Mouse (Mus musculus): ENCODE results near the gene Ppox. TPM values are rescaled to one million over a fixed set of nuclear protein-coding genes. Genes with fewer than 3 reads are reported as not detected.
"Not testable (repeated sequence)": the region's sequence is repeated elsewhere in the genome, so short reads cannot be mapped to it uniquely, and the experiment has no call there.

Ppox gene
- polyA plus RNA-seq, 1 experiment from 2014 or later, result 54.3 TPM

- not testable (repeated sequence) for H3K9ac ChIP-seq; H3K4me3 ChIP-seq; H3K27ac ChIP-seq; H3K4me2 ChIP-seq (replicated peaks); H3K27me3 ChIP-seq (replicated peaks); H3K9me3 ChIP-seq; ATAC-seq (ENCODE audit: low FRiP score, low read depth); H3K36me3 ChIP-seq; H3K4me1 ChIP-seq
- 78% methylated on average over 5 of the region's 5 CpGs for WGBS
These were observed 25.2 kb upstream of the Ppox start for GRCm38 (mm10) chr1:171306157-171306556.

- Histone ChIP-seq H3K9me3 (no peaks in the 10 kb centered on the region), H3K4me1 (peaks cover 6% of the 10 kb centered on the region; the same call in 1 of the 2 replicates), H3K36me3 (no peaks in the 10 kb centered on the region), H3K27ac (no peak overlapping the region), H3K9ac (no peak overlapping the region), H3K4me3 (no peak overlapping the region), H3K27me3 (replicated peaks) (no peaks in the 10 kb centered on the region; the same call in 1 of the 2 replicates), H3K4me2 (replicated peaks) (no peak overlapping the region)
- WGBS, result 67% methylated on average over 3 of the region's 3 CpGs
- ATAC-seq (ENCODE audit: low FRiP score, low read depth), result no peak
These were observed 17.2 kb upstream of the Ppox start for GRCm38 (mm10) chr1:171298226-171298625.

- peak; percentile 8; the same call in 1 of the 2 replicates for ATAC-seq (ENCODE audit: low FRiP score, low read depth)
- Histone ChIP-seq H3K9ac (peak overlapping the region; percentile 74), H3K9me3 (no peaks in the 10 kb centered on the region), H3K27me3 (replicated peaks) (no peaks in the 10 kb centered on the region; the same call in 1 of the 2 replicates), H3K27ac (peak overlapping the region; percentile 72; the same call in 1 of the 2 replicates), H3K36me3 (peaks cover under 1% of the 10 kb centered on the region; the same call in 1 of the 2 replicates), H3K4me3 (peak overlapping the region; percentile 61), H3K4me2 (replicated peaks) (peak overlapping the region; percentile 83), H3K4me1 (peaks cover 6% of the 10 kb centered on the region; the same call in 1 of the 2 replicates)
- 15% methylated on average over 3 of the region's 3 CpGs for WGBS
These were observed 14.0 kb upstream of the Ppox start for GRCm38 (mm10) chr1:171295063-171295402.

GRCm38 (mm10) chr1:171294298-171295062 is 13.5 kb upstream of the Ppox start, which contains the start of gene Ufc1:
Ufc1 (minus strand) TSS chr1:171295024.
- H3K27ac ChIP-seq, result peak within 1 kb of the TSS; percentile 72; the same call in 1 of the 2 replicates
- H3K4me3 ChIP-seq, result peak within 1 kb of the TSS; percentile 61
- no peaks in the 10 kb centered on the region; the same call in 1 of the 2 replicates for H3K27me3 ChIP-seq (replicated peaks)
- WGBS, result under 1% methylated on average over 42 of the region's 42 CpGs
- H3K9ac ChIP-seq, result peak within 1 kb of the TSS; percentile 74
- H3K9me3 ChIP-seq, result no peaks in the 10 kb centered on the region
- peaks cover 5% of the 10 kb centered on the region for H3K36me3 ChIP-seq
- peak; percentile 87 for ATAC-seq (ENCODE audit: low FRiP score, low read depth)
- H3K4me2 ChIP-seq (replicated peaks), result peak within 1 kb of the TSS; percentile 83
- peaks cover 6% of the 10 kb centered on the region; the same call in 1 of the 2 replicates for H3K4me1 ChIP-seq

GRCm38 (mm10) chr1:171293906-171294297 is 12.9 kb upstream of the Ppox start:
- Histone ChIP-seq H3K27ac (no peak overlapping the region), H3K9ac (peak overlapping the region; percentile 74), H3K4me1 (peaks cover 6% of the 10 kb centered on the region; the same call in 1 of the 2 replicates), H3K4me3 (peak overlapping the region; percentile 61), H3K27me3 (replicated peaks) (no peaks in the 10 kb centered on the region; the same call in 1 of the 2 replicates), H3K4me2 (replicated peaks) (peak overlapping the region; percentile 83), H3K9me3 (no peaks in the 10 kb centered on the region), H3K36me3 (peaks cover 11% of the 10 kb centered on the region)
- ATAC-seq (ENCODE audit: low FRiP score, low read depth), result 0 out of 2 replicates have a peak, but pooled peaks have one; percentile 23
- WGBS, result 39% methylated on average over 5 of the region's 5 CpGs

GRCm38 (mm10) chr1:171293351-171293750 is 12.4 kb upstream of the Ppox start:
- Histone ChIP-seq H3K27me3 (replicated peaks) (no peaks in the 10 kb centered on the region), H3K4me3 (no peak overlapping the region; the same call in 1 of the 2 replicates), H3K9me3 (no peaks in the 10 kb centered on the region), H3K4me1 (peaks cover 7% of the 10 kb centered on the region), H3K9ac (no peak overlapping the region; the same call in 1 of the 2 replicates), H3K27ac (no peak overlapping the region), H3K4me2 (replicated peaks) (peak overlapping the region; percentile 83), H3K36me3 (peaks cover 11% of the 10 kb centered on the region)
- 89% methylated on average over 3 of the region's 3 CpGs for WGBS
- ATAC-seq (ENCODE audit: low FRiP score, low read depth), result no peak

- peak overlapping the region; percentile 63 for H3K4me2 ChIP-seq (replicated peaks)
- no peak overlapping the region; the same call in 1 of the 2 replicates for H3K4me3 ChIP-seq
- H3K27ac ChIP-seq, result no peak overlapping the region
- peaks cover 17% of the 10 kb centered on the region for H3K4me1 ChIP-seq
- no peak overlapping the region for H3K9ac ChIP-seq
- no peaks in the 10 kb centered on the region for H3K27me3 ChIP-seq (replicated peaks)
- H3K36me3 ChIP-seq, result peaks cover 42% of the 10 kb centered on the region
- ATAC-seq (ENCODE audit: low FRiP score, low read depth), result no peak
- 68% methylated on average over 4 of the region's 4 CpGs for WGBS
- H3K9me3 ChIP-seq, result no peaks in the 10 kb centered on the region
These were observed 7.3 kb upstream of the Ppox start for GRCm38 (mm10) chr1:171288328-171288727.

- peaks cover 16% of the 10 kb centered on the region for H3K4me1 ChIP-seq
- H3K27me3 ChIP-seq (replicated peaks), result no peaks in the 10 kb centered on the region
- peak; percentile 93 for ATAC-seq (ENCODE audit: low FRiP score, low read depth)
- WGBS, result under 1% methylated on average over 49 of the region's 49 CpGs
- peaks cover 47% of the 10 kb centered on the region for H3K36me3 ChIP-seq
- H3K9ac ChIP-seq, result peak within 1 kb of the TSS; percentile 93
- H3K27ac ChIP-seq, result peak within 1 kb of the TSS; percentile 92
- no peaks in the 10 kb centered on the region for H3K9me3 ChIP-seq
- peak within 1 kb of the TSS; percentile 93 for H3K4me3 ChIP-seq
- H3K4me2 ChIP-seq (replicated peaks), result peak within 1 kb of the TSS; percentile 63
These were observed 6.4 kb upstream of the Ppox start, which contains the start of gene Usp21 for GRCm38 (mm10) chr1:171287136-171288081. Usp21 (minus strand) TSS chr1:171287991.

GRCm38 (mm10) chr1:171286517-171286916 is 5.5 kb upstream of the Ppox start:
- Histone ChIP-seq H3K4me2 (replicated peaks) (peak overlapping the region; percentile 63), H3K36me3 (peaks cover 51% of the 10 kb centered on the region), H3K9me3 (no peaks in the 10 kb centered on the region), H3K4me3 (peak overlapping the region; percentile 93), H3K4me1 (peaks cover 25% of the 10 kb centered on the region), H3K27ac (no peak overlapping the region), H3K9ac (peak overlapping the region; percentile 93; the same call in 1 of the 2 replicates), H3K27me3 (replicated peaks) (no peaks in the 10 kb centered on the region)
- 92% methylated on average over 19 of the region's 19 CpGs for WGBS
- ATAC-seq (ENCODE audit: low FRiP score, low read depth), result no peak

- no peaks in the 10 kb centered on the region for H3K27me3 ChIP-seq (replicated peaks)
- 89% methylated on average over 20 of the region's 20 CpGs for WGBS
- no peak overlapping the region for H3K4me3 ChIP-seq
- H3K9ac ChIP-seq, result no peak overlapping the region
- no peak for ATAC-seq (ENCODE audit: low FRiP score, low read depth)
- H3K36me3 ChIP-seq, result peaks cover 51% of the 10 kb centered on the region
- H3K9me3 ChIP-seq, result no peaks in the 10 kb centered on the region
- H3K4me2 ChIP-seq (replicated peaks), result peak overlapping the region; percentile 63; the same call in 1 of the 2 replicates
- H3K4me1 ChIP-seq, result peaks cover 33% of the 10 kb centered on the region
- no peak overlapping the region for H3K27ac ChIP-seq
These were observed 4.3 kb upstream of the Ppox start for GRCm38 (mm10) chr1:171285096-171285892.

GRCm38 (mm10) chr1:171284491-171284890 is 3.5 kb upstream of the Ppox start:
- Histone ChIP-seq H3K36me3 (peaks cover 46% of the 10 kb centered on the region), H3K9me3 (no peaks in the 10 kb centered on the region), H3K9ac (no peak overlapping the region), H3K27ac (no peak overlapping the region), H3K27me3 (replicated peaks) (no peaks in the 10 kb centered on the region), H3K4me1 (peaks cover 41% of the 10 kb centered on the region), H3K4me2 (replicated peaks) (no peak overlapping the region), H3K4me3 (no peak overlapping the region)
- WGBS, result 92% methylated on average over 15 of the region's 15 CpGs
- no peak for ATAC-seq (ENCODE audit: low FRiP score, low read depth)

Measured in neural tube, embryonic 12.5 days (tissue).